Mouse (Mus musculus): ENCODE measurements around the gene 2810004N23Rik. TPM values are rescaled to one million over a fixed set of nuclear protein-coding genes. Genes with fewer than 3 reads are reported as not detected.
"Not testable (repeated sequence)": the region's sequence is repeated elsewhere in the genome, so short reads cannot be mapped to it uniquely, and the experiment has no call there.

2810004N23Rik gene
- polyA plus RNA-seq, 1 experiment from 2014 or later, result 72.1 TPM

DNA sequence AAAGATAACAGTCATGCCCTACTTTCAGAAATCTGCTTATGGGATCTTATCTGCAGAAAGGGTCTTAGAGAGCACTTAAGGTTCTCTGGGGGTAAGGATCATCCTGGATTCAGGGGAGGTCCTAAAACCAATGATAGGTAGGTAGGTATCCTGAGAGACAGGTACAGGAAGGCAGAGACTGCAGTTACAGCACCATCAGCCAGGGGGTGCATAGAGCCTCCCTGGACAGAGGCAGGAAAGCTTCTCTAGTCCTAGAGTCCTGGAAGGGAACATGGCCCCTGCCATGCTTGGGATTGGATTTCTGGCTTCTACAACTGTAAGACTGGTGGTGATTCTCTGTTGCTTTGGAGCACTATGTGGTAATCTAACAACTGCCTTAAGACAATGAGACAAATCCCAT is 3.5 kb downstream of the 2810004N23Rik start:
- Histone ChIP-seq H3K27me3 (ENCODE audit: low read depth, poor library complexity, severe bottlenecking) (no peaks in the 10 kb centered on the region), H3K4me1 (peaks cover 22% of the 10 kb centered on the region), H3K36me3 (peaks cover 71% of the 10 kb centered on the region), H3K27ac (replicated peaks) (no peak overlapping the region), H3K9me3 (replicated peaks) (peaks cover 26% of the 10 kb centered on the region; the same call in 1 of the 2 replicates), H3K4me3 (no peak overlapping the region)
- DNase-seq (ENCODE audit: low spot score), result no peak

GRCm38 (mm10) chr8:124853511-124853910 is 9.4 kb downstream of the 2810004N23Rik start:
- 100% methylated on average over 1 of the region's 1 CpGs for WGBS
- H3K27me3 ChIP-seq (ENCODE audit: low read depth, poor library complexity, severe bottlenecking), result no peaks in the 10 kb centered on the region
- no peak overlapping the region for H3K4me3 ChIP-seq
- peaks cover 63% of the 10 kb centered on the region for H3K36me3 ChIP-seq
- no peaks in the 10 kb centered on the region for H3K4me1 ChIP-seq
- no peak overlapping the region for H3K27ac ChIP-seq (replicated peaks)
- no peak for DNase-seq (ENCODE audit: low spot score)
- H3K9me3 ChIP-seq (replicated peaks), result peaks cover 45% of the 10 kb centered on the region

DNA sequence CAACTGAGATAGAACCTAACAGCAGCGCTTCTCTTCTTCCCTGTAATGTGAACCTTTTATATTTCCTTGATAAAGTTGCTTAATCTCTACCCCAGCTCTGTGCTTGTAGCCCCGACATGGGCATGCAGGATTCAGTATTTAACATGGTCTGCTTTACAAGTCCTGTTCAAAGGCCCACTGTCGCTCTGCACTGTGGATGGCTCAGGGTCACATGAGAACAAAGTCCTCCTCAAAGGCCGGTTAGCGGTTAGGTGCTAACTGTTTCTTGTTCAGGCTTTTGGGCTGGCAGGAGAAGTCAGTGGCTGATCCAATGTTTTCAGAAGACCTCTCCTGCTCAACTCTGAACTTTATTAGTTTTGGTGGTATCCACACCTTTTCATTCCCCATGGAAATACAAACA is 17.3 kb downstream of the 2810004N23Rik start:
- Histone ChIP-seq H3K36me3 (peaks cover 52% of the 10 kb centered on the region), H3K4me3 (no peak overlapping the region), H3K27ac (replicated peaks) (no peak overlapping the region), H3K9me3 (replicated peaks) (no peaks in the 10 kb centered on the region), H3K4me1 (no peaks in the 10 kb centered on the region), H3K27me3 (ENCODE audit: low read depth, poor library complexity, severe bottlenecking) (no peaks in the 10 kb centered on the region)
- 92% methylated on average over 5 of the region's 5 CpGs for WGBS
- DNase-seq (ENCODE audit: low spot score), result no peak

GRCm38 (mm10) chr8:124845131-124845530 is 17.8 kb downstream of the 2810004N23Rik start:
- H3K4me3 ChIP-seq, result no peak overlapping the region
- no peaks in the 10 kb centered on the region for H3K9me3 ChIP-seq (replicated peaks)
- WGBS, result 79% methylated on average over 3 of the region's 3 CpGs
- H3K36me3 ChIP-seq, result peaks cover 57% of the 10 kb centered on the region
- H3K27me3 ChIP-seq (ENCODE audit: low read depth, poor library complexity, severe bottlenecking), result no peaks in the 10 kb centered on the region
- H3K27ac ChIP-seq (replicated peaks), result no peak overlapping the region
- DNase-seq (ENCODE audit: low spot score), result no peak
- no peaks in the 10 kb centered on the region for H3K4me1 ChIP-seq

GRCm38 (mm10) chr8:124842929-124843328 is 20.0 kb downstream of the 2810004N23Rik start:
- not testable (repeated sequence) for H3K4me3 ChIP-seq; H3K9me3 ChIP-seq (replicated peaks); H3K4me1 ChIP-seq; H3K27ac ChIP-seq (replicated peaks); DNase-seq (ENCODE audit: low spot score); H3K27me3 ChIP-seq (ENCODE audit: low read depth, poor library complexity, severe bottlenecking)
- WGBS, result 77% methylated on average over 1 of the region's 1 CpGs
- peaks cover 79% of the 10 kb centered on the region for H3K36me3 ChIP-seq

GRCm38 (mm10) chr8:124841775-124842174 is 21.1 kb downstream of the 2810004N23Rik start:
- Histone ChIP-seq H3K27me3 (ENCODE audit: low read depth, poor library complexity, severe bottlenecking) (no peaks in the 10 kb centered on the region), H3K36me3 (peaks cover 88% of the 10 kb centered on the region), H3K27ac (replicated peaks) (no peak overlapping the region), H3K9me3 (replicated peaks) (no peaks in the 10 kb centered on the region), H3K4me3 (no peak overlapping the region), H3K4me1 (no peaks in the 10 kb centered on the region)
- no peak for DNase-seq (ENCODE audit: low spot score)
- WGBS, result 93% methylated on average over 10 of the region's 10 CpGs

- Histone ChIP-seq H3K4me1 (no peaks in the 10 kb centered on the region), H3K27ac (replicated peaks) (no peak overlapping the region), H3K9me3 (replicated peaks) (no peaks in the 10 kb centered on the region), H3K27me3 (ENCODE audit: low read depth, poor library complexity, severe bottlenecking) (no peaks in the 10 kb centered on the region), H3K4me3 (no peak overlapping the region), H3K36me3 (peaks cover 88% of the 10 kb centered on the region)
- no peak for DNase-seq (ENCODE audit: low spot score)
- 95% methylated on average over 7 of the region's 7 CpGs for WGBS
Measured at GRCm38 (mm10) chr8:124840900-124841299, 22.0 kb downstream of the 2810004N23Rik start.

GRCm38 (mm10) chr8:124839371-124839770 is 23.5 kb downstream of the 2810004N23Rik start:
- peaks cover 73% of the 10 kb centered on the region for H3K36me3 ChIP-seq
- H3K4me1 ChIP-seq, result no peaks in the 10 kb centered on the region
- 92% methylated on average over 10 of the region's 10 CpGs for WGBS
- H3K27ac ChIP-seq (replicated peaks), result no peak overlapping the region
- H3K9me3 ChIP-seq (replicated peaks), result no peaks in the 10 kb centered on the region
- H3K27me3 ChIP-seq (ENCODE audit: low read depth, poor library complexity, severe bottlenecking), result no peaks in the 10 kb centered on the region
- no peak for DNase-seq (ENCODE audit: low spot score)
- H3K4me3 ChIP-seq, result no peak overlapping the region

DNA sequence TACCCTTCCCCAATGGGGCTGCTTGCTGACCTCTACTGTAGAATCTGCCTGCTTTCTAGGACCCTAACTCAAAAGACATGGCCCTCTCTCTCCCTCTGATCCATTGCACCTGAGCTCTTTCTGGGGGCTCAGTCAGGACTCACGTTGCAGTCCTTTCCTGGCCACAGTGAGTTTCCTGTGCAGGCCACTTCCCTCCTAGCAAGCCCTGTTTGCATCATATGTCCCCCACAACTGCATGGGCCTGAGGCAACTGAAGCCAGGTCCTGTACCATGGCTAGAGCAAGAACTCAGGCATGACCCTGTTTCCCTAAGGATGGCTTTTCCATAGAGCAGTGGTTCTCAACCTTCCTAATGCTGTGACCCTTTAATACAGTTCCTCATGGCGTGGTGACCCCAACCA is 25.0 kb downstream of the 2810004N23Rik start:
- Histone ChIP-seq H3K36me3 (peaks cover 59% of the 10 kb centered on the region), H3K9me3 (replicated peaks) (no peaks in the 10 kb centered on the region), H3K4me1 (0 out of 2 replicates have a peak, but pooled peaks cover 4% of the 10 kb centered on the region), H3K27me3 (ENCODE audit: low read depth, poor library complexity, severe bottlenecking) (no peaks in the 10 kb centered on the region), H3K4me3 (no peak overlapping the region), H3K27ac (replicated peaks) (no peak overlapping the region)
- DNase-seq (ENCODE audit: low spot score), result no peak
- 85% methylated on average over 2 of the region's 2 CpGs for WGBS

DNA sequence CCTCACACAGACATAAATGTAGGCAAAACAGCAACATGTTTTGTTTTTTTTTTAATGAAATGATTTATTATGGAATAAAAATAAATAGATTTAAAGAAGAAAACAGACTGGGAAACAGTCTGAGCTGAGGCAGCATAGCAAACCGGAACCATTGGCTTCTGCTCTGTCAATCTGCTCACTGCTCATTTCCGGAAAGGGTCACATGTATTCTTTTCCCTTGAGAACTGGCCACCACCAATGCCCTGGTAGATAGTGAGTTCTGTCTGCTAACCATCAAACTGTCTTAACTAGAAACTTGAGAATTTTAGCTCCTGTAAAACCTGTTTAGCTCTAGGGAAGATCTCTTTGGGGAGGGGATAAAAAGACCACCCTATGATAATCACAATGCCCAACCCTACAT is 26.0 kb downstream of the 2810004N23Rik start:
- no peaks in the 10 kb centered on the region for H3K27me3 ChIP-seq (ENCODE audit: low read depth, poor library complexity, severe bottlenecking)
- no peak overlapping the region for H3K4me3 ChIP-seq
- 88% methylated on average over 2 of the region's 2 CpGs for WGBS
- H3K36me3 ChIP-seq, result peaks cover 49% of the 10 kb centered on the region
- DNase-seq (ENCODE audit: low spot score), result no peak
- 0 out of 2 replicates have a peak, but pooled peaks cover 4% of the 10 kb centered on the region for H3K4me1 ChIP-seq
- no peak overlapping the region for H3K27ac ChIP-seq (replicated peaks)
- H3K9me3 ChIP-seq (replicated peaks), result no peaks in the 10 kb centered on the region

DNA sequence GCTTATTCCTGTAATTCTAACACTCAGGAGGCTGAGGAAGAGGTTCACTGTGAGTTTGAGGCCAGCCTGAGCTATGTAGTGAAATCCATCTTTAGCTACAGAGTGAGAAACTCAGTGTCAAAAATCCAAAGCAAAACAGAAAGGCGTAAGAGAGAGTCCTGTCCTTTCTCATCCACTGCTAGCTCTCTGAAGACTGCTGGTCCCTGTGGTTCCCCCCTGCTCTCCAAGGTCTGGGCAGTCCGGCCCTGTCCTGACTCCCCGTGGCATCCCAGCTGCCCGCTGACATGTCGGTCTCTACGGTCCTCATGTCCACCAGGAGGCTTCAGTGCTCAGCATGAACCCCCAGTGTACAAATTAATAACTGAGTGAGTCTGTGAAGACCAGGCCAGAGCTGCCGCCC is 26.6 kb downstream of the 2810004N23Rik start:
- 86% methylated on average over 7 of the region's 7 CpGs for WGBS

GRCm38 (mm10) chr8:124835848-124836247 is 27.1 kb downstream of the 2810004N23Rik start:
- no peak overlapping the region for H3K4me3 ChIP-seq
- no peak for DNase-seq (ENCODE audit: low spot score)
- peaks cover 38% of the 10 kb centered on the region for H3K36me3 ChIP-seq
- H3K27me3 ChIP-seq (ENCODE audit: low read depth, poor library complexity, severe bottlenecking), result no peaks in the 10 kb centered on the region
- H3K4me1 ChIP-seq, result 0 out of 2 replicates have a peak, but pooled peaks cover 4% of the 10 kb centered on the region
- no peaks in the 10 kb centered on the region for H3K9me3 ChIP-seq (replicated peaks)
- H3K27ac ChIP-seq (replicated peaks), result no peak overlapping the region

More for the DNA sequence above, 26.6 kb downstream of the 2810004N23Rik start:
- H3K9me3 ChIP-seq (replicated peaks), result no peaks in the 10 kb centered on the region
- no peaks in the 10 kb centered on the region for H3K27me3 ChIP-seq (ENCODE audit: low read depth, poor library complexity, severe bottlenecking)
- no peak for DNase-seq (ENCODE audit: low spot score)
- H3K27ac ChIP-seq (replicated peaks), result no peak overlapping the region
- H3K4me3 ChIP-seq, result no peak overlapping the region
- peaks cover 42% of the 10 kb centered on the region for H3K36me3 ChIP-seq
- 0 out of 2 replicates have a peak, but pooled peaks cover 4% of the 10 kb centered on the region for H3K4me1 ChIP-seq

DNA sequence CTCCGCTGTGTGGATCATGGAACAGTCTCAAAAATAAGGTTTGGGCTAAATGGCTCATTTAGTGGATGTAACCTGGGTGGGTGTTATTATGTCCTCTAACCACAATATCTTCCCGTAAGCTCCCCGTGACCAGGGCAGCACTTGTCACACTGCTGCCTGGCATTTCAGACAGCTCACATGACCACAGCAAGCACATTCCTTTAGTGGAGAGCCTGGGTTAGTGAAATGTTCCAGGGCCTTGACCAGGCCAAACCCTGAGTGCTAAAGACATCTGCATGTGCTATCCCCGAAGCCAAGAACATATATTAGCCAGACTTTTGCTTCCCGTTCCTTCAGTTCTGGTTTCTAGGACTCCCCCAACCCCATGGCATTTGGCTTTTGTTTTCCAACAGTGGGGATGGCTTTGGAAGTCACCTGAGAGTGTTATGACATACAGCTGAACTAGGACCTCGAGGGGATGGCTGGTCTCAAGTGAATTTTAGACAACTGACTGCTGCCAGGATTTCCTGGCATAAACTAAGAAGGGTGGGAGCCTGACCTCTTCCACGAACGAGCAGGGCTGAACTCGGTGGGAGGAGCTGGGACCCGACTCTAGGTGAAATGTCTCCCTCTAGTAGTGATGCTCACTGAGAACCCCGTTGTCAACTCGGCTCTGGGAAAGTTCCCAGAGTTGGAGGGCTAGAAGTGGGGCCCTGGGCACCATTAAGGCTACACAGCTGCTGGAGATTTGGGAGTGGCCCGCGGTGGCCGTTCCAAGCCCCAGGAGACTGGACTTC is 29.3 kb downstream of the 2810004N23Rik start:
- 0 out of 2 replicates have a peak, but pooled peaks cover 4% of the 10 kb centered on the region for H3K4me1 ChIP-seq
- no peak for DNase-seq (ENCODE audit: low spot score)
- H3K9me3 ChIP-seq (replicated peaks), result no peaks in the 10 kb centered on the region
- no peak overlapping the region for H3K4me3 ChIP-seq
- H3K27ac ChIP-seq (replicated peaks), result no peak overlapping the region
- 50% methylated on average over 15 of the region's 15 CpGs for WGBS
- H3K36me3 ChIP-seq, result peaks cover 16% of the 10 kb centered on the region
- H3K27me3 ChIP-seq (ENCODE audit: low read depth, poor library complexity, severe bottlenecking), result 0 out of 2 replicates have a peak, but pooled peaks cover 5% of the 10 kb centered on the region
